Mouse (Mus musculus) cerebellum, adult 9-11 months (tissue): ENCODE results near the gene Brk1.

ENCODE experiments used
- DNase-seq: peaks from one replicate; pipeline ENCODE4 v3.0.0; 2022

Gene Brk1

GRCm38 (mm10) chr6:113660492-113661352 is 56.1 kb downstream of the Brk1 start:
- no peak for DNase-seq

- no peak for DNase-seq
Observed at GRCm38 (mm10) chr6:113661353-113662241, 57.0 kb downstream of the Brk1 start.

GRCm38 (mm10) chr6:113662964-113663700 is 58.6 kb downstream of the Brk1 start:
- DNase-seq = no peak

GRCm38 (mm10) chr6:113664305-113664704 is 59.7 kb downstream of the Brk1 start:
- no peak for DNase-seq
